Mouse (Mus musculus): ENCODE results near the gene Fam171a2.

Gene Fam171a2

GRCm38 (mm10) chr11:102435754-102436470 is 11.6 kb downstream of the Fam171a2 start:
- DNase-seq (ENCODE audit: low read depth, low spot score) = no peak

DNA sequence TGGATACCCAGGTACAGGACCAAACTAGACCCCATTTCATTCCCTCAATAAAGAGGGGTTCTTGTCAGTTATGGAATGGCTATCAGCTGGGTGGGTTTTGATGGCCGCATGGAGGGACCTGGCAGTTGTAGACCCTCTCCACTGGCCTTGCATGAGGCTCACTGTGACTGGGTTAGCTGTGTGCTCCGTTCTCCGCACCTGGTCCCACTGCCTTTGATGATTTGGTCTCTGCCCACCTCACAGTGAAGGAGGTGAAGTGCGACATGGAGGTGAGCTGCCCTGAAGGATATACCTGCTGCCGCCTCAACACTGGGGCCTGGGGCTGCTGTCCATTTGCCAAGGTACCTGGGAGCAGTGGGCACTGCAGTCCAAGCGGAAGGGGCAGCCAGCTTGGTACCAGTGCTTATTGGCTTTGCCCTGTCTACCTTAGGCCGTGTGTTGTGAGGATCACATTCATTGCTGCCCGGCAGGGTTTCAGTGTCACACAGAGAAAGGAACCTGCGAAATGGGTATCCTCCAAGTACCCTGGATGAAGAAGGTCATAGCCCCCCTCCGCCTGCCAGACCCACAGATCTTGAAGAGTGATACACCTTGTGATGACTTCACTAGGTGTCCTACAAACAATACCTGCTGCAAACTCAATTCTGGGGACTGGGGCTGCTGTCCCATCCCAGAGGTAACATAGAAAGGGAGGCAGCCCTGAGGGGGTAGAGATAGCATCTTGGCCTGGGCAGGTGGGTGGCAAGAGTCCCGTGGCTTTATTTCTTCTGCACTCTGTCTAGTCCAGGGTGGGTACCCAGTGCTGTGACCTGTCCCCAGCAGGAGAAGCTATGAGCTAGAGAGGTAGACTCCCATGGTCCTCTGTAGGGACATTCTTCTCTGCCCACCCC is 12.4 kb downstream of the Fam171a2 start:
- DNase-seq (ENCODE audit: low read depth, low spot score) = no peak

GRCm38 (mm10) chr11:102434406-102434805 is 13.1 kb downstream of the Fam171a2 start:
- peak; percentile 92 for DNase-seq (ENCODE audit: low read depth, low spot score)

- no peak for DNase-seq (ENCODE audit: low read depth, low spot score)
These were observed 13.6 kb downstream of the Fam171a2 start for GRCm38 (mm10) chr11:102433866-102434265.

GRCm38 (mm10) chr11:102432896-102433295 is 14.6 kb downstream of the Fam171a2 start:
- DNase-seq (ENCODE audit: low read depth, low spot score) = no peak

- no peak for DNase-seq (ENCODE audit: low read depth, low spot score)
These were observed 15.2 kb downstream of the Fam171a2 start for GRCm38 (mm10) chr11:102432115-102432843.

DNA sequence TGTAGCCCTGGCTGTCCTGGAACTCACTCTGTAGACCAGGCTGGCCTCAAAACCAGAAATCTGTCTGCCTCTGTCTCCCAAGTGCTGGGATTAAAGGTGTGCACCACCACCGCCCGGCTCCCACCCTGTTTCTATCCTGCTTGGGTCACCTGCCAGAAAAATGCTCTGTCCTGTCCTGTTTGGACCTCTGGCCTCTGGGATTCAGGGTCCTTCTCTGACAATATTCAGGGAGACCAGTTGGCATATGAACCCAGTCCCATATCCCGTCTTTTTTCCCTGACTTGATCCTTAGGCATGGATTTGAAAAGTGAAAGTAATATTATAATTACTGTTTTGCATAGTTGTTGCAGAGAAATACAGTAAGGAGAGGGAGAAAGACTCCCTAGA is 15.8 kb downstream of the Fam171a2 start:
- no peak for DNase-seq (ENCODE audit: low read depth, low spot score)

GRCm38 (mm10) chr11:102431018-102431645 is 16.4 kb downstream of the Fam171a2 start:
- DNase-seq (ENCODE audit: low read depth, low spot score) = peak; percentile 92

DNA sequence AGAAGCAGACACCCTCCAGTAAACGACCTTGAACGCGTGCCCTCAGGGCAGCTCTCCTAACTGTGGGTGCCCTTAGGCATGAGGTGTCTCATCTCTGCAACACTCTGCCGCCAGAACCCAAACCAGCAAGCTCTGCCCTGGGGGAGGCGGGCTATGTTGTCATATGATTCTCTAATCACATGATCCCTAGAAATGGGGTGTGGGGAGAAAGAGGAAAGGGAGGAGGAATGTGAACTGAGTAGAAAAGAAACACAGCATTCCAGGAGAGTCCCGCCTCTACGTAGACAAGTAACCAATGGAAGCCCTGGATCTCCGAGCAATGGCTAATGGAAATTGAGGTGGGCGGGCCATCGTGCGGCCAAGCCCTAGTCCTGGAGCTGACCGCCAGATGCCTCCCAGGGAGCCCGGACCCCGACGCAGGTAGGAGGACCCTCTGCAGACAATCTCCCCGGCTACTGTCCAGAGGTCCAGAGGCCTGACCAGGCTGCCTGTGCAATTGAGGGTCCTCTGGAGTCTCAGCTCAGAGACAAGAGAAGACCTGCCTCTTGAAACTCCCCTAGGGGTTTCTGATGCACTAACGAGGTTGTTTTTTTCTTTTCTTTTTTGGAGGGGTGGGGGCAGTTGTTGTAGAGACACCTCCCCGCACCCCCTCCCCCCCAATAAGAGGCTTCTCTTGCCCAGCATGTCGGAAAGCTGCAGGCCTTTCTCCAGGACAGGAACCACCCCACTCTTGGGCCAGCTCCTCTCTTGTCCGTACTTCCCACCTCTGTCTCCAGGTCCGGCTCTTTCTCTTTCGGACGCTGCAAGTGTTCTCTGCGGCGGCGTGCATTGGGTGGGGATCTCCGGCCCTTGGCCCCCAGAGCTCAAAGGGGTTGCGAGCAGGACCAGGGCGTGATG is 17.1 kb downstream of the Fam171a2 start, which contains the start of gene Grn:
TSS of gene Grn (plus strand) at position 195 of the 897 bp plus-strand sequence.
- DNase-seq (ENCODE audit: low read depth, low spot score) = peak; percentile 97

- DNase-seq (ENCODE audit: low read depth, low spot score) = no peak
These were observed 17.9 kb downstream of the Fam171a2 start for GRCm38 (mm10) chr11:102429551-102429950.

GRCm38 (mm10) chr11:102428981-102429540 is 18.4 kb downstream of the Fam171a2 start:
- no peak for DNase-seq (ENCODE audit: low read depth, low spot score)

- no peak for DNase-seq (ENCODE audit: low read depth, low spot score)
These were observed 21.7 kb downstream of the Fam171a2 start for GRCm38 (mm10) chr11:102425555-102426316.

DNA sequence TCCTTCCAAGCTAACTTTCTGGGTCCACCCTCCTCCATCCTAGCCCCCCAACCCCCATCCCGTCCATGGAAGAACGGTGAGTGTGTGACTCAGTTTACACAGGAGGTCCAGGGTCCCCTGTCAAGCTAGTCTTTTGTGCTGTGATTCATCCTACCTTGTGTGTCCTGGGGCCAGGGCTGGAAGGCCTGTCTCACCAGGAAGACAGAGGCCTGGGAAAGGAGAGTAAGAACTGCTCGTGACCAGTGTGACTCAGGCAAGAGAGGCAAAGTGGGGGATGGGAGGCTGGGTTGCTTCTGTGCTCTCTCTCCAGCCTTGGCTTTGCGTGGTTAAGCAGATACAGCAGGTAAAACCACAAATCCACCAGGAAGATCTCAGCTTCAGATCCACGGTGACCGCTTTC is 22.8 kb downstream of the Fam171a2 start:
- DNase-seq (ENCODE audit: low read depth, low spot score) = no peak

GRCm38 (mm10) chr11:102421559-102421958 is 25.9 kb downstream of the Fam171a2 start:
- no peak for DNase-seq (ENCODE audit: low read depth, low spot score)

DNA sequence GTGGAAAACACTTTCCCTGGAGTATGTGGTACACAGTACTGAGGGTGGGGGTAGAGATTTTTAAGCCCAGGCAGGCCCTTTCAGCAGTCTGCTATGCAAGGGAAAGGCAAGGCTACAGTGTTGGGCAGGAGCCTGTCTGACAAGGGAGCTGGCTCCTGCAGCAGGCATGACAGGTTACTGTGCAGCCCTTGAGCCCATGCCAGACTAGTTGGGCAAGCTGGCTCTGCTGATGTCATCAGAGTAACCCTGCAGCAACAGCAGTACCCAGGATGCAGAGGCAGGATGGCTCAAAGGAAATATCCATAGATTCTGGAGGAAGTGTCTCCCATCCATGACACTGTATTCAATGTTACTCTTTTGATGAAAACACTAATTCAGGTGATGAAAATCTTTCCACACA is 28.6 kb downstream of the Fam171a2 start:
- no peak for DNase-seq (ENCODE audit: low read depth, low spot score)

DNA sequence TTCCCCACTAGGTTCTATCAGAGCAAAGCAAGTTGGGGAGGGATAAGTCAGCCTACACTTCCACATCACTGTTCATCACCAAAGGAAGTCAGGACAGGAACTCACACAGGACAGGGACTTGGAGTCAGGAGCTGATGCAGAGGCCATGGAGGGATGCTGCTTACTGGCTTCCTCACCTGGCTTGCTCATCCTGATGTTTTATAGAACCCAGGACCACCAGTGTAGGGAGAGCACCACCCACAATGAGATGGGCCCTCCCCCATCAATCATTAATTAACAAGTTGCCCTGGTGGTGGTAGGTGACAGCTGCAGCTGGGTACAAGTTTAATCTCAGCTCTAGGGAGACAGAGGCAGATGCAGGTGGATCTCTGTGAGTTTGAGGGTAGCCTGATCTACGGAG is 30.3 kb downstream of the Fam171a2 start:
- DNase-seq (ENCODE audit: low read depth, low spot score) = no peak

- DNase-seq (ENCODE audit: low read depth, low spot score) = no peak
These were observed 32.3 kb downstream of the Fam171a2 start for GRCm38 (mm10) chr11:102415034-102415802.

DNA sequence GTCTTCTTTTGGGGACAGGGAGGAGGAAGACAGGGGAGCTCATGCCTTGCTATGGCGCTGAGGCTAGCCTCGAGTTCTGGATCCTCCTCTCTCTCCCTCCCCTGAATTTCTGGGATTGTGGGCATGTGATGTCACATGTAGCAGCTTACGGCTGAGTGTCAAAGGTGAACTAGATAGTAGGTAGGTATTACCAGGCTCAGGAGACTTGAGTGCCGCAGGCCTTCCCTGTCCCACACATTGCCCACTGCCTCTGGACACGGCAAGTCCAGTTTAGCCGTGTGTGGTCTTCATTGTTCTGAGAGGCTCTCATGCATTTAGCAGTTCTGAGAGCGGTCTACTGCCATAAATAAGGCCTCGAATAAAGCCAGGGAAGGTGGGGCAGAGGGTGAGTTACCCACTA is 34.4 kb downstream of the Fam171a2 start:
- no peak for DNase-seq (ENCODE audit: low read depth, low spot score)

GRCm38 (mm10) chr11:102411704-102412103 is 35.8 kb downstream of the Fam171a2 start:
- peak; percentile 91 for DNase-seq (ENCODE audit: low read depth, low spot score)
